Comparison of ENCODE assay signal across 16 mouse cellular contexts in the genomic region with DNA sequence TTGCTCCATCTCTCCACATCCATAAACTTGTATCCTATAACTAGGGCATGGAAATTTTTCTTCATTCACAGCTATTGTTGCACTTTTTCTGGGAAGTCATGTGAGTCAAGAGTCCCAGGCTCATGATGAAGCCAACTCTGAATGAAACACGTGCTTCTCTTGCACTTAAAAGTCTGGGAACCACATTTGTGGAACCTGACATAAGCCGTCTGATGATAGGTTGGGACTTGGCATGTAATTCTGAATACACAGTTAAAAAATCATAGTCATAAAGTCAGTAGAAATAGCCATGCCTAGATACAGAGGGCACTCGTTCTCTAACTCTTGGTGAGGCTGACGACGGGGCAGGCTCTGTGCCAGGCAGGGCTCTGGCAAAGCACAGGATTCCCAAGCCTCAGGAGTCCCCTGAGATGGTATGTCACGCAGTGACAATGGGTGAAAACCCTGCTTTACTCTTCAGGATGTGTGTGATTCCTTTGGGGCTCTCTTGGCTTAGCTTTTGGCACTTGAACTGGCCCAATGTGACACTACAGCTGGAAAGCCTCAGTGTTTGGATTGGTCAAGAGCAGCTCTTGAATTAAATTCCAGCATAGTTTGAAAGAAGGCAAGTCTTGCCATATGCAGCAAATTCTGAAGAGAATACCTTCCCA. TPM values are rescaled to one million over a fixed set of nuclear protein-coding genes. Genes with fewer than 3 reads are reported as not detected.
DNase-seq lines count a peak whose midpoint lies in the region; ATAC-seq and TF ChIP-seq lines count a peak whose summit lies in the region.
"Had no signal": no experiment of that assay in that cellular context is flagged by ENCODE, and none has a peak within 500 bp of the region (broad histone marks: within the 10 kb centered on the region; RNA-seq: fewer than 3 reads in every experiment).

No protein-coding gene starts in this region.

- WGBS in hindbrain, embryonic 15.5 days = 75% methylated on average over 6 of the region's 6 CpGs
- WGBS in hindbrain, postnatal 0 days = 61% methylated on average over 6 of the region's 6 CpGs
- WGBS in forebrain, embryonic 11.5 days = 86% methylated on average over 6 of the region's 6 CpGs

- no peak for DNase-seq in hindbrain, postnatal 0 days (ENCODE audit: low spot score)
- peak; percentile 28 for DNase-seq in adipocyte (ENCODE audit: low spot score)
- peak; percentile 16 to 18 for DNase-seq in gastrocnemius, postnatal 36 days
- peak; percentile 6 to 38 for DNase-seq in lung, adult 18-20 months
- no peak for DNase-seq in Muller cell, postnatal 12 days (ENCODE audit: inconsistent ontology term)
- no peak for DNase-seq in embryo, embryonic 11 days
- DNase-seq in forebrain, embryonic 11.5 days (ENCODE audit: low spot score) = no peak
- DNase-seq: cerebellum, adult 18-20 months; thymus, postnatal 25 days had no signal

- H3K9ac ChIP-seq in hindbrain, embryonic 15.5 days = no peak overlapping the region
- no peak overlapping the region for H3K9ac ChIP-seq in hindbrain, postnatal 0 days (replicated peaks; ENCODE audit: low read length)
- no peak overlapping the region for H3K9ac ChIP-seq in forebrain, embryonic 11.5 days (ENCODE audit: low read length)
- H3K9ac ChIP-seq: forebrain, embryonic 12.5 days; limb, embryonic 12.5 days had no signal

- intact Hi-C loops in gastrocnemius, postnatal 36 days (cut with DNase I) = loop anchor here (2.0 kb wide), 1 partner anchor 74 kb away; no protein-coding TSS in a partner anchor

- no peak overlapping the region for H3K4me3 ChIP-seq in hindbrain, embryonic 15.5 days
- H3K4me3 ChIP-seq in hindbrain, postnatal 0 days (ENCODE audit: low read length) = no peak overlapping the region
- no peak overlapping the region for H3K4me3 ChIP-seq in forebrain, embryonic 11.5 days (ENCODE audit: low read depth, low read length)
- H3K4me3 ChIP-seq: forebrain, embryonic 12.5 days; limb, embryonic 12.5 days; megakaryocyte, embryonic 14.5 days; myocyte had no signal

- no peak overlapping the region for H3K27ac ChIP-seq in hindbrain, embryonic 15.5 days (replicated peaks)
- H3K27ac ChIP-seq in hindbrain, postnatal 0 days = no peak overlapping the region
- no peak overlapping the region for H3K27ac ChIP-seq in forebrain, embryonic 11.5 days (ENCODE audit: low read depth, low read length)
- H3K27ac ChIP-seq: forebrain, embryonic 12.5 days; limb, embryonic 12.5 days had no signal

- ATAC-seq in hindbrain, embryonic 15.5 days (ENCODE audit: low FRiP score, low read depth) = peak; percentile 48; the same call in 1 of the 2 replicates
- no peak for ATAC-seq in hindbrain, postnatal 0 days
- no peak for ATAC-seq in forebrain, embryonic 11.5 days (replicated peaks; ENCODE audit: low FRiP score)

- no peak overlapping the region for H3K4me2 ChIP-seq in hindbrain, embryonic 15.5 days
- H3K4me2 ChIP-seq in hindbrain, postnatal 0 days (ENCODE audit: low read depth, low read length) = no peak overlapping the region
- no peak overlapping the region for H3K4me2 ChIP-seq in forebrain, embryonic 11.5 days (ENCODE audit: low read depth, low read length, severe bottlenecking)
- H3K4me2 ChIP-seq: forebrain, embryonic 12.5 days; limb, embryonic 12.5 days had no signal

- TF ChIP-seq CTCF in hindbrain, postnatal 0 days (IDR thresholded peaks at IDR 0.05; ENCODE audit: low read depth) = no peak

- no peaks in the 10 kb centered on the region for H3K36me3 ChIP-seq in hindbrain, embryonic 15.5 days
- no peaks in the 10 kb centered on the region for H3K36me3 ChIP-seq in hindbrain, postnatal 0 days (ENCODE audit: insufficient read depth, low read length)
- H3K36me3 ChIP-seq in forebrain, embryonic 11.5 days (ENCODE audit: control insufficient read depth, insufficient read depth, low read length) = no peaks in the 10 kb centered on the region
- H3K36me3 ChIP-seq: forebrain, embryonic 12.5 days; limb, embryonic 12.5 days had no signal

- H3K4me1 ChIP-seq in hindbrain, embryonic 15.5 days (replicated peaks) = no peaks in the 10 kb centered on the region
- no peaks in the 10 kb centered on the region for H3K4me1 ChIP-seq in hindbrain, postnatal 0 days (ENCODE audit: insufficient read depth, low read length)
- H3K4me1 ChIP-seq in forebrain, embryonic 11.5 days (replicated peaks; ENCODE audit: control insufficient read depth, insufficient read depth, low read length) = no peaks in the 10 kb centered on the region
- H3K4me1 ChIP-seq: forebrain, embryonic 12.5 days; limb, embryonic 12.5 days; megakaryocyte, embryonic 14.5 days had no signal

- no peaks in the 10 kb centered on the region for H3K9me3 ChIP-seq in hindbrain, embryonic 15.5 days
- H3K9me3 ChIP-seq in hindbrain, postnatal 0 days (ENCODE audit: low read length) = no peaks in the 10 kb centered on the region
- H3K9me3 ChIP-seq in forebrain, embryonic 11.5 days (ENCODE audit: control insufficient read depth, low read length) = no peaks in the 10 kb centered on the region
- H3K9me3 ChIP-seq: forebrain, embryonic 12.5 days; limb, embryonic 12.5 days; megakaryocyte, embryonic 14.5 days had no signal

- no peaks in the 10 kb centered on the region for H3K27me3 ChIP-seq in hindbrain, embryonic 15.5 days
- no peaks in the 10 kb centered on the region for H3K27me3 ChIP-seq in hindbrain, postnatal 0 days (ENCODE audit: insufficient read depth, low read length)
- no peaks in the 10 kb centered on the region for H3K27me3 ChIP-seq in forebrain, embryonic 11.5 days (ENCODE audit: control insufficient read depth, insufficient read depth, low read length)
- H3K27me3 ChIP-seq: forebrain, embryonic 12.5 days; limb, embryonic 12.5 days; megakaryocyte, embryonic 14.5 days had no signal

RNA-seq across cellular contexts. Expression of a gene that starts 50.8 kb away (rescaled TPM):
- not detected in 2 replicates for polyA plus RNA-seq in hindbrain, embryonic 15.5 days (2015; fragmentation: Nextera tagmentation; extraction: Ambion mirVana)
- total RNA-seq in hindbrain, postnatal 0 days (2014; rRNA removed) = not detected in 2 replicates
- not detected in 2 replicates for polyA plus RNA-seq in hindbrain, postnatal 0 days (2015; fragmentation: Nextera tagmentation; extraction: Ambion mirVana)
- not detected for total RNA-seq in gastrocnemius, postnatal 36 days (2021)
- polyA plus RNA-seq in forebrain, embryonic 11.5 days (2014; fragmentation: Nextera tagmentation; extraction: Ambion mirVana) = not detected in 2 replicates
- total RNA-seq: adrenal gland, postnatal 4 days had no signal
- polyA plus RNA-seq: forebrain, embryonic 12.5 days; hindbrain, embryonic 11.5 days; limb, embryonic 12.5 days; myocyte had no signal

Comparison
In these comparisons a context has a peak if more than half of its experiments do, and no peak if none do; other contexts are left out.
1. DNase-seq: peak in adipocyte (single experiment), gastrocnemius, postnatal 36 days (2 of 2) and lung, adult 18-20 months (2 of 2); none in hindbrain, postnatal 0 days (single experiment), Muller cell, postnatal 12 days (single experiment), embryo, embryonic 11 days (single experiment) and forebrain, embryonic 11.5 days (single experiment).